Mouse (Mus musculus) stomach, embryonic 14.5 days (tissue): ENCODE measurements around the gene Kcnip4. TPM values are rescaled to one million over a fixed set of nuclear protein-coding genes. Genes with fewer than 3 reads are reported as not detected.

Experiments used
- ATAC-seq: fragments of 200-750 bp; cut with Nextera tagmentation; 2 replicates; pipeline ENCODE4 v1.8.0; 2017; ENCODE audit warnings: low read depth, moderate TSS enrichment; ENCODE audit not compliant: insufficient number of reproducible peaks, insufficient read depth, low FRiP score
- H3K27ac ChIP-seq: fragments of 300-500 bp; sonication (generic); 2 replicates; pipeline ENCODE4 v1.5.1; 2014; ENCODE audit warnings: mild to moderate bottlenecking, low read length, moderate library complexity, mixed read lengths
- H3K27me3 ChIP-seq: fragments of 300-500 bp; sonication (generic); 2 replicates; pipeline ENCODE4 v1.6.1; 2014; ENCODE audit warnings: low read length, control low read depth, mixed read lengths; ENCODE audit not compliant: control insufficient read depth, insufficient read depth
- H3K36me3 ChIP-seq: fragments of 300-500 bp; sonication (generic); 2 replicates; pipeline ENCODE4 v1.6.1; 2014; ENCODE audit warnings: mild to moderate bottlenecking, control low read depth, low read length, moderate library complexity, mixed read lengths; ENCODE audit not compliant: control insufficient read depth, insufficient read depth
- H3K4me1 ChIP-seq: fragments of 300-500 bp; sonication (generic); 2 replicates; pipeline ENCODE4 v1.6.1; 2014; ENCODE audit warnings: low read length, control low read depth, mixed read lengths; ENCODE audit not compliant: control insufficient read depth, insufficient read depth
- H3K4me2 ChIP-seq: fragments of 300-500 bp; sonication (generic); replicated peaks from 2 replicates; pipeline ENCODE4 v1.6.1; 2014; ENCODE audit warnings: low read depth, low read length, control low read depth
- H3K4me3 ChIP-seq: fragments of 300-500 bp; sonication (generic); 2 replicates; pipeline ENCODE4 v1.5.1; 2014; ENCODE audit warnings: low read depth, low read length, control low read depth
- H3K9ac ChIP-seq: fragments of 300-500 bp; sonication (generic); replicated peaks from 2 replicates; pipeline ENCODE4 v1.6.1; 2014; ENCODE audit warnings: low read depth, mild to moderate bottlenecking, control low read depth, low read length, moderate library complexity, mixed read lengths
- H3K9me3 ChIP-seq: fragments of 300-500 bp; sonication (generic); 2 replicates; pipeline ENCODE4 v1.6.1; 2016; ENCODE audit warnings: low read depth, low read length, control low read depth; ENCODE audit not compliant: control insufficient read depth
- WGBS: fragments of 180-500 bp; shearing (Covaris S2); extraction: QIAGEN DNeasy Blood & Tissue Kit; methylation state at CpG from one replicate; pipeline ENCODE4 v1.1.7; 2014; 5-methylcytosine and 5-hydroxymethylcytosine counted together
- polyA plus RNA-seq: library from polyadenylated mRNA; unstranded; fragments of >200 nt; fragmentation: Nextera tagmentation; extraction: Ambion mirVana; gene quantifications from 2 replicates; pipeline ENCODE4 v1.2.1, GENCODE M21; 2014

Gene Kcnip4
- polyA plus RNA-seq, 1 experiment from 2014 or later: 6.1 TPM

GRCm38 (mm10) chr5:48864268-48864967 lies 660.3 kb downstream of the Kcnip4 start:
- no peaks in the 10 kb centered on the region for H3K36me3 ChIP-seq

DNA sequence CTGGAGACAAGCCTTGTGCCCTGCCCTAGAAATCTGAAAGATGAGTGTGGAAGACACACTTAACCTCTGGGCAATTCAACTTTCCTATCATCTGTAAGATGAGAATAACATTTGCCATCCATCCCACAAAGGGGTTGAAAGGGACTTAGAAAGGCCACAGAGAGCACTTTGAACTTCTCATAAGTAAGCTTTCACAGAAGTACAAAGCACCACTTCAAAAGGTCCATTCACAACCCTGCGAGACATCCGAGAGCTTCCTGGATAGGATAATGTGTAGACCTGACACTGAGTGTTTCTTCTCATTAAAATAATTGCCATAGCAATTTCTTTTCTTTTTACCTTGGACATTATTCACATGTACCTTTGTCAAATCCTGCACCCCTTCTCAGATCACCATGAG lies 683.7 kb downstream of the Kcnip4 start:
- no peaks in the 10 kb centered on the region for H3K27me3 ChIP-seq
- H3K27ac ChIP-seq: no peak overlapping the region
- no peak overlapping the region for H3K4me3 ChIP-seq
- H3K36me3 ChIP-seq: no peaks in the 10 kb centered on the region
- H3K9me3 ChIP-seq: no peaks in the 10 kb centered on the region
- H3K4me2 ChIP-seq: no peak overlapping the region
- 36% methylated on average over 2 of the region's 2 CpGs for WGBS
- H3K4me1 ChIP-seq: no peaks in the 10 kb centered on the region
- H3K9ac ChIP-seq: no peak overlapping the region
- ATAC-seq: no peak

More at GRCm38 (mm10) chr5:48864268-48864967, 660.3 kb downstream of the Kcnip4 start:
- H3K4me1 ChIP-seq: no peaks in the 10 kb centered on the region
- H3K27me3 ChIP-seq: no peaks in the 10 kb centered on the region
- no peak for ATAC-seq
- H3K9ac ChIP-seq: no peak overlapping the region
- 53% methylated on average over 3 of the region's 3 CpGs for WGBS
- H3K9me3 ChIP-seq: no peaks in the 10 kb centered on the region
- no peak overlapping the region for H3K4me3 ChIP-seq
- H3K4me2 ChIP-seq: no peak overlapping the region
- H3K27ac ChIP-seq: no peak overlapping the region

DNA sequence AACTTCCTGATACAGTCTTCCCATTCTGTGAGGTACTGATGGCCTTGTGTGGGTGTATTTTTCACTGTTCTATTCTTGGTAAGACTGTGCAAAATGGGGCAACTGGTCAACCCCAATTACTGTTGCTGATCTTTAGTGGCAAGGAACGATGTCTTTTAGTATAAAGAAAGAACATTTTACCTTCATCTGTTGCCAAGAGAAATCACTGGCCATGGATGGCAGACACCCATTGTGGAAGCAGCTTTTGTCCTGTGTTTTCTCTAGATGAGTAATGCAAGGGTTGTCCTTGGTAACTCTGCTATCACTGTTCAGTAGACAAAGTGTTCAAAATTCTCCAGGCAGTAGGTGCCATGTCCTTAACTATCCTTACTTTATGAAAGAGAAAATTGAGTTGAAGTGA lies 729.2 kb downstream of the Kcnip4 start:
- H3K27ac ChIP-seq: no peak overlapping the region
- no peaks in the 10 kb centered on the region for H3K27me3 ChIP-seq
- no peak overlapping the region for H3K9ac ChIP-seq
- H3K9me3 ChIP-seq: no peaks in the 10 kb centered on the region
- H3K4me1 ChIP-seq: no peaks in the 10 kb centered on the region
- no peak overlapping the region for H3K4me2 ChIP-seq
- no peak overlapping the region for H3K4me3 ChIP-seq
- 76% methylated on average over 1 of the region's 1 CpGs for WGBS
- no peak for ATAC-seq
- no peaks in the 10 kb centered on the region for H3K36me3 ChIP-seq

- Histone ChIP-seq H3K4me1 (no peaks in the 10 kb centered on the region), H3K4me3 (no peak overlapping the region), H3K27ac (no peak overlapping the region), H3K9me3 (no peaks in the 10 kb centered on the region), H3K27me3 (no peaks in the 10 kb centered on the region), H3K36me3 (no peaks in the 10 kb centered on the region), H3K4me2 (no peak overlapping the region), H3K9ac (no peak overlapping the region)
- 22% methylated on average over 1 of the region's 1 CpGs for WGBS
- no peak for ATAC-seq
Measured at GRCm38 (mm10) chr5:48779376-48779775, 745.3 kb downstream of the Kcnip4 start.

DNA sequence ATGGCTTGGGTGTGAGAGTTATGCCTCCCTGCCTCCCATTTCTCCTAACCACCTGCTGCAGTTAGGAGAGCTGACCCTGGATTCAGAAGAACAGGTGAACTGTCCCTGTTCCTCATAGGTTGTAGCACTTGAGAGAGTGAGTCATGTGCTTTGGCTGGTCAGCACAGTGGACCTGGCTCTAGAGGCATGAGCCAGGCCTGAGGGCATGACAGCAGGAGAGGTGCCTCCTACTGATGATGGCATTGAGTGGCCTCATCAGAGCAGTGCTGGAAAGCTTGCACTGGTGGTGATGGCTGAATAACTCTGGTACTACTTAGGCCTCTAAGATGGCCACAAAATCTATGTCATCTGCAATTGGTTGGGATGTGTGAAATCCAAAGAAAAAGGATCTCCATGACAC lies 776.1 kb downstream of the Kcnip4 start:
- Histone ChIP-seq H3K4me3 (no peak overlapping the region), H3K9ac (no peak overlapping the region), H3K27me3 (no peaks in the 10 kb centered on the region), H3K36me3 (no peaks in the 10 kb centered on the region), H3K4me1 (no peaks in the 10 kb centered on the region), H3K4me2 (no peak overlapping the region), H3K9me3 (no peaks in the 10 kb centered on the region), H3K27ac (no peak overlapping the region)
- ATAC-seq: no peak

DNA sequence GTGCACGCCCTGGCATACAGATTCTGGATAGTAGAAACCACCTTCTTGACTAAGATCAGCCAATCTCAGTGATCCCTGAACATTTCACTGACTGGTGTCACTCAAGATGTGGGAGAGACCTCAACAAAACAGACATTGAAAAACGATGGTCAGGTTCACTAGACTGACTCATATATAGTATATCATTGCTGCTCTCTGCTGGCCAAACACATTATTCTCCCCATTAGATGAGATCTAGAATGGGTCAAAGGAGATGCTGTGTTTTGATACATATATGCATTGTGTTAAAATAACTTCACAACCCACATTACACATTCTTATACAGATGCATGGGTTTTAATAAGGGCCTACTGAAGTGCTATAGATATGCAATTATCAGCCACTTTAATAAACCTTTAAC lies 787.1 kb downstream of the Kcnip4 start:
- no peak overlapping the region for H3K4me3 ChIP-seq
- 55% methylated on average over 2 of the region's 2 CpGs for WGBS
- no peak for ATAC-seq
- H3K4me2 ChIP-seq: no peak overlapping the region
- no peaks in the 10 kb centered on the region for H3K4me1 ChIP-seq
- H3K36me3 ChIP-seq: no peaks in the 10 kb centered on the region
- H3K27ac ChIP-seq: no peak overlapping the region
- H3K9ac ChIP-seq: no peak overlapping the region
- no peaks in the 10 kb centered on the region for H3K9me3 ChIP-seq
- H3K27me3 ChIP-seq: no peaks in the 10 kb centered on the region

- H3K27ac ChIP-seq: no peak overlapping the region
Measured at GRCm38 (mm10) chr5:48718166-48718565, 806.5 kb downstream of the Kcnip4 start.

GRCm38 (mm10) chr5:48705997-48706396 lies 818.7 kb downstream of the Kcnip4 start:
- Histone ChIP-seq H3K4me2 (no peak overlapping the region), H3K4me3 (no peak overlapping the region), H3K27me3 (no peaks in the 10 kb centered on the region), H3K9me3 (no peaks in the 10 kb centered on the region), H3K36me3 (no peaks in the 10 kb centered on the region), H3K4me1 (no peaks in the 10 kb centered on the region), H3K27ac (no peak overlapping the region), H3K9ac (no peak overlapping the region)
- 85% methylated on average over 3 of the region's 3 CpGs for WGBS
- ATAC-seq: no peak

More at GRCm38 (mm10) chr5:48718166-48718565, 806.5 kb downstream of the Kcnip4 start:
- no peaks in the 10 kb centered on the region for H3K9me3 ChIP-seq
- H3K4me2 ChIP-seq: no peak overlapping the region
- H3K4me1 ChIP-seq: no peaks in the 10 kb centered on the region
- no peak overlapping the region for H3K9ac ChIP-seq
- H3K4me3 ChIP-seq: no peak overlapping the region
- no peaks in the 10 kb centered on the region for H3K36me3 ChIP-seq
- no peak for ATAC-seq
- no peaks in the 10 kb centered on the region for H3K27me3 ChIP-seq

DNA sequence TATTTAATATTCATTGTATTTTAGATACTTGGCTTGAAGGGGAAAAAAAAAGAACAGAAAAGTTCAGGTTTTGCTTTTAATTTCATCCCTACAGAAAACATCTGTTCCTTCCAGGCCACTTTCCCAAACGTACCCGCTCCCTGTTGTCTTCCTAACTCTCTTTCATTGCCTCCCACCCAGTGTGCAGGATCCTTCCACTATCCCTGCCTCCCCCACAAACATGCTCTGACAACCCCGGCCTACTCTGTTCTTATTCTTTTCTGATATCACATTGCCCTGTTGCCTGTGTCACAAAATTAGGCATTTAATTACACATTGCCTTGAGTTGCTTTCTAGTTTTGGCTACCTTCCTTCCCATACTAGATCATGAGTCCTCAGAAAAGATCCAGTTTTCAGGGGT lies 837.6 kb downstream of the Kcnip4 start:
- no peak for ATAC-seq
- WGBS: 63% methylated on average over 3 of the region's 3 CpGs
- Histone ChIP-seq H3K4me2 (no peak overlapping the region), H3K4me1 (no peaks in the 10 kb centered on the region), H3K27ac (no peak overlapping the region), H3K9ac (no peak overlapping the region), H3K36me3 (no peaks in the 10 kb centered on the region), H3K9me3 (no peaks in the 10 kb centered on the region), H3K27me3 (no peaks in the 10 kb centered on the region), H3K4me3 (no peak overlapping the region)
